Mouse (Mus musculus): ENCODE data around the gene Gm9918. TPM values are rescaled to one million over a fixed set of nuclear protein-coding genes. Genes with fewer than 3 reads are reported as not detected.

Gm9918 gene
- polyA plus RNA-seq, 2 experiments from 2014 or later = not detected

- ATAC-seq = peak; percentile 82
Observed at GRCm38 (mm10) chr15:102245891-102246741, 24.2 kb upstream of the Gm9918 start.

- ATAC-seq = peak; percentile 24
Observed at GRCm38 (mm10) chr15:102246866-102247251, 23.5 kb upstream of the Gm9918 start.

- peak; percentile 2 for ATAC-seq
Observed at GRCm38 (mm10) chr15:102247252-102248130, 22.9 kb upstream of the Gm9918 start.

GRCm38 (mm10) chr15:102248131-102248811 is 22.1 kb upstream of the Gm9918 start:
- ATAC-seq = no peak

GRCm38 (mm10) chr15:102248812-102249191 is 21.6 kb upstream of the Gm9918 start:
- ATAC-seq = no peak

GRCm38 (mm10) chr15:102249251-102249691 is 21.1 kb upstream of the Gm9918 start:
- ATAC-seq = no peak

GRCm38 (mm10) chr15:102249967-102250366 is 20.4 kb upstream of the Gm9918 start:
- ATAC-seq = no peak

- ATAC-seq = no peak
Observed at GRCm38 (mm10) chr15:102250521-102250920, 19.8 kb upstream of the Gm9918 start.

GRCm38 (mm10) chr15:102255547-102256255 is 14.7 kb upstream of the Gm9918 start:
- ATAC-seq = no peak

- peak; percentile 10 for ATAC-seq
Observed at GRCm38 (mm10) chr15:102256431-102257201, 13.7 kb upstream of the Gm9918 start.

- peak; percentile 47 for ATAC-seq
Observed at GRCm38 (mm10) chr15:102257202-102258075, 12.9 kb upstream of the Gm9918 start, which contains the start of gene Rarg. Gene Rarg (minus strand): TSS chr15:102257517.

- ATAC-seq = no peak
Observed at GRCm38 (mm10) chr15:102258076-102258470, 12.3 kb upstream of the Gm9918 start.

- ATAC-seq = no peak
Observed at GRCm38 (mm10) chr15:102258581-102259253, 11.6 kb upstream of the Gm9918 start.

GRCm38 (mm10) chr15:102262582-102262981 is 7.8 kb upstream of the Gm9918 start:
- no peak for ATAC-seq

GRCm38 (mm10) chr15:102263037-102263436 is 7.3 kb upstream of the Gm9918 start:
- peak; percentile 97 for ATAC-seq

- ATAC-seq = no peak
Observed at GRCm38 (mm10) chr15:102265548-102265947, 4.8 kb upstream of the Gm9918 start.

GRCm38 (mm10) chr15:102271441-102271840 is 1.1 kb downstream of the Gm9918 start:
- ATAC-seq = no peak

- no peak for ATAC-seq
Observed at GRCm38 (mm10) chr15:102273982-102274716, 3.8 kb downstream of the Gm9918 start.

- ATAC-seq = no peak
Observed at GRCm38 (mm10) chr15:102278726-102279091, 8.3 kb downstream of the Gm9918 start.
